Mouse (Mus musculus) hindbrain, postnatal 0 days (tissue): Measurements from ENCODE around the gene Keg1. TPM values are rescaled to one million over a fixed set of nuclear protein-coding genes. Genes with fewer than 3 reads are reported as not detected.
"Not testable (repeated sequence)": the region's sequence is repeated elsewhere in the genome, so short reads cannot be mapped to it uniquely, and the experiment has no call there.

ENCODE experiments used
- ATAC-seq: fragments of 200-750 bp; cut with Nextera tagmentation; 2 replicates; pipeline ENCODE4 v1.8.0; 2017; ENCODE audit warnings: mild to moderate bottlenecking, moderate TSS enrichment, moderate library complexity
- DNase-seq: peaks from one replicate; pipeline ENCODE4 v3.0.0-alpha.2; 2015; ENCODE audit warnings: low spot score
- H3K27ac ChIP-seq: fragments of 300-500 bp; sonication (generic); 2 replicates; pipeline ENCODE4 v1.5.1; 2014; ENCODE audit warnings: mild to moderate bottlenecking
- H3K27me3 ChIP-seq: fragments of 300-500 bp; sonication (generic); 2 replicates; pipeline ENCODE4 v1.6.1; 2014; ENCODE audit warnings: low read length, mixed read lengths; ENCODE audit not compliant: insufficient read depth
- H3K36me3 ChIP-seq: fragments of 300-500 bp; sonication (generic); 2 replicates; pipeline ENCODE4 v1.6.1; 2014; ENCODE audit warnings: low read length, mixed read lengths; ENCODE audit not compliant: insufficient read depth
- H3K4me1 ChIP-seq: fragments of 300-500 bp; sonication (generic); 2 replicates; pipeline ENCODE4 v1.6.1; 2014; ENCODE audit warnings: antibody characterized with exemption, low read length, mixed read lengths; ENCODE audit not compliant: insufficient read depth
- H3K4me2 ChIP-seq: fragments of 300-500 bp; sonication (generic); 2 replicates; pipeline ENCODE4 v1.6.1; 2014; ENCODE audit warnings: low read depth, mild to moderate bottlenecking, low read length, moderate library complexity, mixed read lengths
- H3K4me3 ChIP-seq: fragments of 300-500 bp; sonication (generic); 2 replicates; pipeline ENCODE4 v1.5.1; 2014; ENCODE audit warnings: low read length
- H3K9ac ChIP-seq: fragments of 300-500 bp; sonication (generic); replicated peaks from 2 replicates; pipeline ENCODE4 v1.6.1; 2014; ENCODE audit warnings: mild to moderate bottlenecking, low read length, moderate library complexity, mixed read lengths
- H3K9me3 ChIP-seq: fragments of 300-500 bp; sonication (generic); 2 replicates; pipeline ENCODE4 v1.6.1; 2016; ENCODE audit warnings: low read length, mixed read lengths
- CTCF ChIP-seq: IDR thresholded peaks from 2 replicates; pipeline ENCODE4 v1.5.1; 2016; ENCODE audit warnings: antibody characterized with exemption, control low read depth, low read depth
- WGBS: fragments of 180-500 bp; shearing (Covaris S2); extraction: QIAGEN DNeasy Blood & Tissue Kit; methylation state at CpG from one replicate; pipeline ENCODE4 v1.1.7; 2014; 5-methylcytosine and 5-hydroxymethylcytosine counted together
- polyA plus RNA-seq: library from polyadenylated mRNA; unstranded; fragments of >200 nt; fragmentation: Nextera tagmentation; extraction: Ambion mirVana; gene quantifications from 2 replicates; pipeline ENCODE4 v1.2.1, GENCODE M21; 2015
- total RNA-seq: library from RNA; depleted of rRNA; stranded (reverse); fragments of >200 nt; gene quantifications from 2 replicates; pipeline ENCODE4 v1.2.3, GENCODE M21; 2014; rRNA removed

Gene Keg1
- total RNA-seq (not detected in 2 replicates), polyA plus RNA-seq (not detected in 2 replicates)

GRCm38 (mm10) chr19:12695590-12695989 is at the start of gene Keg1:
Gene Keg1 (plus strand): TSS chr19:12695786.
- no peaks in the 10 kb centered on the region for H3K9me3 ChIP-seq
- H3K4me2 ChIP-seq = no peak within 1 kb of the TSS
- ATAC-seq (no peak), DNase-seq (no peak)
- WGBS = 83% methylated on average over 3 of the region's 3 CpGs
- TF ChIP-seq CTCF = no peak
- H3K9ac ChIP-seq = no peak within 1 kb of the TSS
- H3K4me1 ChIP-seq = no peaks in the 10 kb centered on the region
- no peaks in the 10 kb centered on the region for H3K27me3 ChIP-seq
- H3K36me3 ChIP-seq = no peaks in the 10 kb centered on the region
- no peak within 1 kb of the TSS for H3K4me3 ChIP-seq
- no peak within 1 kb of the TSS for H3K27ac ChIP-seq

GRCm38 (mm10) chr19:12649511-12649910 is 46.1 kb upstream of the Keg1 start:
- H3K9ac ChIP-seq = no peak overlapping the region
- no peaks in the 10 kb centered on the region for H3K27me3 ChIP-seq
- no peak for ATAC-seq
- no peaks in the 10 kb centered on the region for H3K4me1 ChIP-seq
- no peaks in the 10 kb centered on the region for H3K36me3 ChIP-seq
- H3K27ac ChIP-seq = no peak overlapping the region
- no peak for DNase-seq
- H3K4me3 ChIP-seq = no peak overlapping the region
- H3K9me3 ChIP-seq = no peaks in the 10 kb centered on the region
- H3K4me2 ChIP-seq = no peak overlapping the region
- TF ChIP-seq CTCF = no peak

- ATAC-seq = no peak
- TF ChIP-seq CTCF = no peak
- DNase-seq = no peak
- no peaks in the 10 kb centered on the region for H3K27me3 ChIP-seq
- no peaks in the 10 kb centered on the region for H3K36me3 ChIP-seq
- no peak overlapping the region for H3K4me3 ChIP-seq
- H3K9ac ChIP-seq = no peak overlapping the region
- no peak overlapping the region for H3K4me2 ChIP-seq
- H3K9me3 ChIP-seq = no peaks in the 10 kb centered on the region
- WGBS = 74% methylated on average over 1 of the region's 1 CpGs
- no peak overlapping the region for H3K27ac ChIP-seq
- no peaks in the 10 kb centered on the region for H3K4me1 ChIP-seq
Measured at GRCm38 (mm10) chr19:12666156-12666555, 29.4 kb upstream of the Keg1 start.

GRCm38 (mm10) chr19:12668601-12669000 is 27.0 kb upstream of the Keg1 start:
- not testable (repeated sequence) for H3K9me3 ChIP-seq, H3K27me3 ChIP-seq, H3K4me1 ChIP-seq, H3K9ac ChIP-seq, H3K27ac ChIP-seq, H3K4me3 ChIP-seq, ATAC-seq, DNase-seq, H3K4me2 ChIP-seq, H3K36me3 ChIP-seq
- 96% methylated on average over 3 of the region's 3 CpGs for WGBS

GRCm38 (mm10) chr19:12670139-12670538 is 25.4 kb upstream of the Keg1 start, which contains the start of gene Olfr1442:
Gene Olfr1442 (plus strand): TSS chr19:12670439.
- Histone ChIP-seq H3K27me3 (no peaks in the 10 kb centered on the region), H3K27ac (no peak within 1 kb of the TSS), H3K9ac (no peak within 1 kb of the TSS), H3K4me3 (no peak within 1 kb of the TSS), H3K4me1 (no peaks in the 10 kb centered on the region), H3K9me3 (no peaks in the 10 kb centered on the region), H3K4me2 (no peak within 1 kb of the TSS), H3K36me3 (no peaks in the 10 kb centered on the region)
- ATAC-seq (no peak), DNase-seq (no peak)
- no peak for TF ChIP-seq CTCF

GRCm38 (mm10) chr19:12671051-12671450 is 24.5 kb upstream of the Keg1 start:
- 86% methylated on average over 4 of the region's 4 CpGs for WGBS
- ATAC-seq = no peak

GRCm38 (mm10) chr19:12677812-12678211 is 17.8 kb upstream of the Keg1 start, which contains the start of gene Olfr1443:
Gene Olfr1443 (plus strand): TSS chr19:12678112.
- no peak for DNase-seq
- Histone ChIP-seq H3K9me3 (no peaks in the 10 kb centered on the region), H3K27me3 (no peaks in the 10 kb centered on the region), H3K4me2 (no peak within 1 kb of the TSS), H3K27ac (no peak within 1 kb of the TSS), H3K9ac (no peak within 1 kb of the TSS), H3K36me3 (no peaks in the 10 kb centered on the region), H3K4me3 (no peak within 1 kb of the TSS), H3K4me1 (no peaks in the 10 kb centered on the region)
- WGBS = 73% methylated on average over 3 of the region's 3 CpGs
- ATAC-seq = no peak
- TF ChIP-seq CTCF = no peak

More at GRCm38 (mm10) chr19:12671051-12671450, 24.5 kb upstream of the Keg1 start:
- H3K27me3 ChIP-seq = no peaks in the 10 kb centered on the region
- H3K4me2 ChIP-seq = no peak overlapping the region
- H3K36me3 ChIP-seq = no peaks in the 10 kb centered on the region
- H3K4me3 ChIP-seq = no peak overlapping the region
- H3K9me3 ChIP-seq = no peaks in the 10 kb centered on the region
- no peaks in the 10 kb centered on the region for H3K4me1 ChIP-seq
- H3K27ac ChIP-seq = no peak overlapping the region
- DNase-seq = no peak
- no peak for TF ChIP-seq CTCF
- no peak overlapping the region for H3K9ac ChIP-seq
